Mouse (Mus musculus): ENCODE data around the gene Itpa. TPM values are rescaled to one million over a fixed set of nuclear protein-coding genes. Genes with fewer than 3 reads are reported as not detected.

The Itpa gene
- polyA plus RNA-seq, 2 experiments from 2014 or later, result 43.6 to 49.7 TPM

DNA sequence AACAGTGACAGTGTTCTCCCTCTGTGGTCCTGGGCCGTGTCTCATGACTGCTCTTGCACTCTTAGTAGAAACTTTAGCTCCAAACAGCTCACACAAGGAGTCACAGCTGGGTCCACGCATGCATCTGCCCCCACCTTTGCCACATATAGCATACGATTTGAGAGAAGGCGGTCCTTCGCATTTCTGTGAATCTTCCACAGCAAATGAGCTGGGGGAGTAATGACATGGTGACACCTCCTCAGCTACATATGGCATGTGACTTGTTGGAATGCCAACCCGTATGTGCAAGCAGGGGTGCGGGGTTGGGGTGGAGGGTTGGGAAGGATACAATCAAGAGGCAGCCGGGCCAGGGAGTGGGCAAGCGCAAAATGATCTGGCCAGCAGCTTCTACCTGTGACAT lies 10.9 kb upstream of the Itpa start:
- ATAC-seq, result no peak

DNA sequence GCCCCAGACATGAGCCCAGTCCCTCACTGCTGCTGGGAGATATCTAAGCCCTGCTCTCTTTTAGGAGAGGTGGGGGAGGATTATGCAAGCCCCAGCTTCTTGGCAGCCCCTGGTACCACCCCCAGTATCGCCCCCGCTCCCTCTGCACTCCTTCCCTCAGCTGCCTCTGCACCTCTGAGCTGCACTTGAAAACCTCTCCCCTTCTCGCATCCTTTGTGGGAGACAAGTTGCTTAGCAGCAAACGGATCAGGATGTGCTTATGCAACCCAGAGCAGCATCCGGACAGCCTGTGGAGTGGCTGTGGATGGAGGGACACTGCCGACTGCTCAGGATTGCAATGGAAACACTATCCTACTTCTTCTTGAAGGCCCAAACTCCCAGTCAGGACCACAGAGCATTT lies 9.9 kb upstream of the Itpa start:
- no peak for ATAC-seq

DNA sequence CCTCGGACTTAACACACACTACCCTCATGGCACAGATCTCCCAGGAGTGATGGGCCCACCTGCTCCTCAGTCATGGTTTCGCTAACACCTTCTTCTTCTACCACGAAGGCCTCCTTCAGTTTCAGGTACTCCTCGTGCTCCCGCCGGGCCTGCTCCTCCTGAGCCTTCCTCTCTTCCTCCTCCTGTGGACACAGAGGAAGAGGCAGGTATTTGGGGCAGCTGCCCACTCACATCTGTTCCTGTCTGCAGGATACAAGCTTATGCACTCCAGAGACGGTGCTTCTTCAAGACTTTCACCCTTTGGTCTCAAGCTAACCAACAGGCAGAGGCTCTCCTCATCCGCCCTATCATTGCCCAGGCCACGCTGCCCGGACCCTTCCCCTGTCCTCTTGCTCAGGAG lies 8.9 kb upstream of the Itpa start:
- no peak for ATAC-seq

DNA sequence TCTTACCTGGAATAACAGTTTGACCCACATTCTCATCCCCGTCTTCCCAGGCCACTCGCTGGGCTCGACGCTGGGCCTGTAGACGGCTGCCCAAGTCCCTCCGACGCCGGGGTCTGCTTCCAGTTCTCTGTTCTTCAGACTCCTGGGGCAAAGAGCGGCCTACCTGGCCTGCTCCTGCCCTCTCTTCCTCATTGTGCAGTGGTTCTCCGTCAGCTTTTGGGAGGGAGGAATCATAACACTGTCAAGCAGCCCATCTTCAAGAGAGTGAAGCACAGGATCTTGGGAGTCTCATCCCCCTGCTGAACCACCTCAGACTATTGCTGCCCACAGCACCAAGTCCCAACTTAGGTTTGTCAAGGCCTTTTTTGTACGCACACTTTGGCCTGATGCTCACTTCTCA lies 4.1 kb upstream of the Itpa start:
- ATAC-seq, result no peak

- ATAC-seq, result peak; percentile 81
Measured at GRCm38 (mm10) chr2:130664102-130664701, 3.2 kb upstream of the Itpa start, which contains the start of gene Ddrgk1. Gene Ddrgk1 (minus strand): TSS chr2:130664659.

DNA sequence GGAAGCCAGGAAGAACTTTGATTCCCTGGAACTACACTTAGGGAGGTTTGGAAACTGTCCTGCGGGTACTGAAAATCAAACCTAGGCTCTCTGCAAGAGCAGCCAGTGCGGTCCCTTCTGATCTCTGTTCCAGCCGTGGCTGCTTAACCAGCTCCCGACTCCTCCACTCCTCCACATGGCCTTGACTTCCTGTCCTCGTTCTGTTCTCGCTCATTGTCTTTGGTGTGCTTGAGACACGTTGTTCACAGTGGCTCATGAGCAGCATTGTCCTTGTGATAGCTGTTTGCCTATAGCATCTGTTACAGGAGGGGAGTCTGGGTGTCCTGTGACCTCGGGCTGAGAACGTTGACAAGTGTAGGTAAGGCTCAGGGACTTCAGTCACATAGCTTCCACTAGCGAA lies 9.8 kb downstream of the Itpa start:
- no peak for ATAC-seq

GRCm38 (mm10) chr2:130679154-130679553 lies 11.7 kb downstream of the Itpa start:
- no peak for ATAC-seq

DNA sequence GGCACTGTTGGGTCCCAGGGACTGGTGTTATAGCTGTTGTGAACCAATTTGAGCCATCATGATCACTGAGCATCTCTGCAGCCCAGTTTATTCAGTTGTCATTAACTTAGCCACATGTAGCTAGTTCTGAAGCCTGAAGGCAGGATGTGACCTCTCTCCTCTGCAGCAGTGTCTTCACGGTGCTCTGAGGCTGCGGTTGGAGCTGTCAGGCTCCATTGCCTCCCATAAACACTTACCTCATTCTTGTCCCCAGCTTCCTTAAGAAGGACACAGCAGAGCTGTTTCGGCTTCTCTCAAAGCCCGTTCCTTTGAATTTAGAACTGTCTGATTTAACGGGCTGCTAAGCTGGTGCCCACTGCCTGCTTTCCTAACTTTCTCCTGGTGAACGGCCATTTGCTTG lies 12.5 kb downstream of the Itpa start:
- no peak for ATAC-seq

GRCm38 (mm10) chr2:130681531-130681930 lies 14.1 kb downstream of the Itpa start:
- no peak for ATAC-seq

DNA sequence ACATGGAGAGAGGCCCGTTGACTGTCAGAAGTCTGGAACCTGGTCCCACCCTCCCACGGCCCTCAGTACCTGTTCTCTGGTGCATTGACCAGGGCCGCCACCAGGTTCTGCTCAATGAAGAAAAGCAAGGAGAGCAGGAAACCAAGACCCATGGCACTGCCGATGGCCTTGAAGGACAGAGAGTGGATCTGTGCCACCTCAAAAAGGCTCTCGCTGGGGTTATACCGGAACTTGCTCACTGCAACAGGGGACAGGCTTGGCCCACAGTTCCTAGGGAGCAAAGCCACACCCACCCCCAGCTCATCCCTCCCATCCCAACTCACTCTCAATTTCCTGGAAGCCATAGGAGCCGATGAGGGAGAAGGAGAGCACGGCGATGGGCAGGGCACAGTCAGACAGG lies 18.0 kb downstream of the Itpa start:
- ATAC-seq, result no peak

DNA sequence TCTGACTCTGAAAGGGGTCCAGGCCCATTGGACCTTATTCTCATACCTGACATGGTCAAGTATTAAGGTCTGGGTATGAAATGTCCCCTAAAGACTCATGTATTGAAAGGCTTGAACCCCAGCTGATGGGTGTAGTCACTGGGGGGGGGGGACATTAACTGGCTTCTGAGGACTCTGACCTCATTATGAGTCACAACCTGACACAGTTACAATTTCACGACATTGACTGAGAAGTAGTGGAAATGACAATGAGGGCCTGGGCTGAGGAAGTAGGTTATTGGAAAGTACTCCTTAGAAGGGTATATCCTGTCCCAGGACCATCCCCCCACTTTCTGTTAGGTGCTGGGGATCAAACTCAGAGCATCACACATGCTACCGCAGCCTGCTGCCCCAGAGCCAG lies 21.6 kb downstream of the Itpa start:
- ATAC-seq, result no peak

DNA sequence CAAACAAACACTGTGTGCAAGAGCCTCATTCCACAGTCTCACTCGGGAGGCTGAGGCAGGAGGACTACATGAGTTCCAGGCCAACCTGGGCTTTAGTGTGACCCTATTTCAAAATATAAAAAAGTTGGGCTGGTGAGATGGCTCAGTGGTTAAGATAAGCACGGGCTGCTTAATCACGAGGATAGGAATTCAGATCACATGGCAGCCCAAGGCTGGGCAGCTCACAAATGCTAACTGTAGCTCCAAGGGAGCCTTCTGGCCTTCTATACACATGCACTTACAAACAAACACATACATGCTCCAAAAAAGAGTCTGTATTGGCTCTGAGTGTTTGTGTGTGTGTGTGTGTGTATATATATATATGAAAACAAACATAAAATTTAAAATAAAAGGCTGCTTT lies 26.2 kb downstream of the Itpa start:
- ATAC-seq, result no peak

DNA sequence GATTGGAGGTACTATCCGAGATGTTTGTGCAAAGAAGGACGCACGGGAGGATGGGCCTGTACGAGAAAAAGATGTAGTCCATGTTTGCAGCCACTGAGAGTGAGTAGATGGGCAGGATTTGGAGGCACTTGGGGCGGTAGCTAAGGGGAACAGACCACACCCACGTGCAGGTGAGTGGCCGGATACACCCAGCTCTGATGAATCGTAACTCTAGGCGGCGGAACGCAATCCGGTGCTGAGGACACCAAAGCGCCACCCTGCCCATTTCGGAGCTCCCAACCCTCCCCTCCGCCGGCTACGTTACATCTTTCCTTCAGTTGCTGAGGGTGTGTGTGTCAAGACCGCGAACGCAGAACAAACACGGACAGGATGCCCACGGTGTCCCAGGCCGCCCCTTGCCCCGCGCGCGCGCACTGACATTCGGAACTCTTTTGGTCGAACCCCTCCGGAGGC lies 29.3 kb downstream of the Itpa start:
- peak; percentile 61 for ATAC-seq

GRCm38 (mm10) chr2:130697153-130697810 lies 29.9 kb downstream of the Itpa start, which contains the start of gene Slc4a11:
Gene Slc4a11 (minus strand): TSS chr2:130697519.
- ATAC-seq, result peak; percentile 37

DNA sequence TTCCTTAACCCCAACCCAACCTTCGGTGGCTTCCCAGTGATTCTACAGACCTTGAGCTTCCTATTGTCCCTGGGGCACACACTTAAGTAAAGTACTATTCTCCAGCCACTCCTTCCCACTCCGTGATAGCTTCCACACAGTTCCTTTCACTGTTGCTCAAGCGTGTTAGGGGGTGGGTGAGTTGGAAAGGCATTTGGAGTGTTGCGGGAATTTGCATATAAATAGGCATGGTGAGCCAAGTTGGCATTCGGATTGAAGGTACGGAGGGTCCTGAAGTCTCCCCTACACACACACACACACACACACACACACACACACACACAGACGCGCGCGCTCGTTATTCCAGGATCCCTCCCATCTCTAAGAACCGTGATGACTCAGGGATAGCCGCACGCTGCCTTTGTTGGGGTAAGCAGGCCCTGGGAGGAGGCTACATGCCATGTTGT lies 30.4 kb downstream of the Itpa start:
- ATAC-seq, result no peak

GRCm38 (mm10) chr2:130704040-130705001 lies 36.9 kb downstream of the Itpa start:
- no peak for ATAC-seq

DNA sequence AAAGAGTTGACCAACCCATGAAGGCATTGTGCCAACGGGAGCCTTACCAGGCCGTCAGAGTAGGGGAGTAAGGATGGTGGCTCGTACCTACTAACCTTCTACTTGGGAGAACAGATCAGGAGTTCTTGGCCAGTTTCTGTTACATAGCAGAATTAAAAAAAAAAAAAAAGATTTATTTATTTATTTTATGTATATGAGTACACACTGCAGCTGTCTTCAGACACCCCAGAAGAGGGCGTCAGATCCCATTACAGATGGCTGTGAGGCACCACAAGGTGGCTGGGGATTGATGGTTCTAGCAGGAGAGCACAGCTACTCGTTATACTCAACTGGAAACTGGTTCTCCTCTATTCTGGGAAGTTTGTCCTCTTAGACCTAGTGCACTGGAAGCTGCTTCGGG lies 37.8 kb downstream of the Itpa start:
- ATAC-seq, result no peak

GRCm38 (mm10) chr2:130706602-130707001 lies 39.2 kb downstream of the Itpa start:
- ATAC-seq, result no peak

GRCm38 (mm10) chr2:130707057-130707456 lies 39.6 kb downstream of the Itpa start:
- ATAC-seq, result no peak

DNA sequence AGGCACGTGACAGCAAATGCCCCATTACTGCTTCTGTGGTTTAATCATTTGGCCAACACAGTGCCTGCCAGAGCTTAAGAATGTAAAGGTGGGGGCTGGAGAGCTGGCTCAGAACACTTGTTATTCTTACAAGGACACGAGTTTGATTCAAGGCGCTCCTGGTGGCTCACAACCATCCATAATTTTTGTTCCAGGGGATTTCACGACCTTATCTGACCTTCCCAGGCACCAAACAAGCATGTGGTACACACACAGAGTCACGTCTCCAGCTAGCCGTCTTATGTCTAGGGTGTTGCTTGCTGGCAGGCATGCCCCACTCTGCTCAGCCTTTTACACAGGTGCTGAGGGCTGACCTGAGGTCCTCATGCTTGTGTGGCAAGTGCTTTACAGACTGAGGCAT lies 50.5 kb downstream of the Itpa start:
- no peak for ATAC-seq

DNA sequence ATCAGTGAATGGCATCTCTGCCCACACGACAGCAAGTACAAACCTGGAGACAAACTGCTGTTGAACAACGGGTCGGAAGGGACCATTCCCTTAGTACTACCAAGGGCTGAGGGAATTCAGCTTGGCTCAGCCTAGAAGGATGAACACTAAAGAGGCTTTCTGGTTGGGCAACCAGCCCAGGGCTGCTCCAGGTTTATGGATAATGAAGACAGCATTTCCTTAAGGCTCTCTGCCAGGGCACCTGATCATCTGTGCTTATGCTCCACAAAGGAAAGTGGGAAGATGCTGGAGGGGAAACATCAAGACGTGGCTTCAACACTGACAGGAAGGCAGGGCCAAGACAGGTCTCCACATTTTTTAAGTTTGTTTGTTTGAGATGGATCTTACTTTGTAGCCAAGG lies 57.0 kb downstream of the Itpa start:
- ATAC-seq, result no peak

GRCm38 (mm10) chr2:130727752-130728151 lies 60.3 kb downstream of the Itpa start:
- no peak for ATAC-seq

DNA sequence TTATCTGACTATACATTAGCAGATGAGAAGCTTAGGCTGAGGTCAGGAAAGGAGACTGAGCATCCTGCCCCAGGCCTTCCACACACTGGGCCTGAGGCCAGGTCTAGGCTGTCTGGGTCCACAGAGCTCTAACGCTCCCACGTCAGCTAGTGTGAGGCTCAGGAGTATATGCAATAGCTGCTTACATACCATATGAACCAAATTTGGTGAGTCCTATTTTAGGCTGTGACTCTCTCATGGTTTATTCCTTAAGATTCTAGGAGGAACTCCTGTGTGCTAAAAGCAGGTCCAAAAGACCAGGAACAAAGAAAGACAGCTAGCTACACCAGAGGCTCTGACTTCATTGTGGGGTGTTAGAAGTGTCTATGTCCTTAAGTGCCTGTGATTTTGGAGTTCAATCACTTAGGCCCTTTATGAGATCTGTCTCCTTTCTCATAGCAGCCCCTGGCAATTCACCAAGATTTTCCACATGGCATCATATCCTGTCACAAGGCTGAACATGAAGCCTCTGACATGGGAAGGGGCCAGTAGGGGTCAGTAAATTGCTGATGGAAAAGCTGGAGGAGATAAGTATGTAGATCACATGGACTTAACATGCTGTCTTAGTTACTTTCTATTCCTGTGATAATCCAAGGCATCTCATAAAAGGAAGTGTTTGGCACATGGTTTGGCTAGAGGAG lies 61.6 kb downstream of the Itpa start:
- no peak for ATAC-seq

All from CD4-positive, CD25-positive, alpha-beta regulatory T cell, adult 4 months (primary cell).